Mouse (Mus musculus): ENCODE data around the gene Krt81. TPM values are rescaled to one million over a fixed set of nuclear protein-coding genes. Genes with fewer than 3 reads are reported as not detected.

Gene Krt81
- polyA plus RNA-seq, 1 experiment, result not detected

DNA sequence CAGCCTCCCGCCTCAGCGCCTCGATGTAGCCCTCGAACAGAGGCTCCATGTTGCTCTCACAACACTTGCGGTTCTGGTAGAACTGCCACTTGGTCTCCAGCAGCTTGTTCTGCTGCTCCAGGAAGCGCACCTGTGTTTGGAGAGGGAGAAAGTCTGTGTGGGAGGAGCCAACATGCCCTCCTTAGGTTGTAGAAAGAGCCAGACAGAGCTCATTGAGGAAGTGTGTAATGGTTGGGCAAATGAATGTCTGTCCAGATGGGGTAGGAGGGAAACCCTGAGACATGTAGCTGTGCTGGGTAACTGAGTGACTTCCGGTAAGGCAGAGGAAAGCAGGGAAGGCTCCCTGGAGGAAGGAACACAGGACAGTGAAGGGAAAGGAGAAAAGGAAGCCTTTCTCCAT lies 26.9 kb downstream of the Krt81 start:
- Histone ChIP-seq H3K4me1 (ENCODE audit: control insufficient read depth, insufficient read depth, low read length) (peaks cover 7% of the 10 kb centered on the region), H3K4me3 (ENCODE audit: insufficient read depth, low read depth, low read length) (no peak overlapping the region), H3K27ac (ENCODE audit: insufficient read depth, low read depth, low read length) (no peak overlapping the region)
- WGBS, result 88% methylated on average over 7 of the region's 7 CpGs
- no peak for TF ChIP-seq CTCF (IDR thresholded peaks at IDR 0.05; ENCODE audit: insufficient read depth, low read depth, low read length)
- TF ChIP-seq POLR2A (IDR thresholded peaks at IDR 0.05; ENCODE audit: insufficient read depth, low read depth, low read length), result no peak

DNA sequence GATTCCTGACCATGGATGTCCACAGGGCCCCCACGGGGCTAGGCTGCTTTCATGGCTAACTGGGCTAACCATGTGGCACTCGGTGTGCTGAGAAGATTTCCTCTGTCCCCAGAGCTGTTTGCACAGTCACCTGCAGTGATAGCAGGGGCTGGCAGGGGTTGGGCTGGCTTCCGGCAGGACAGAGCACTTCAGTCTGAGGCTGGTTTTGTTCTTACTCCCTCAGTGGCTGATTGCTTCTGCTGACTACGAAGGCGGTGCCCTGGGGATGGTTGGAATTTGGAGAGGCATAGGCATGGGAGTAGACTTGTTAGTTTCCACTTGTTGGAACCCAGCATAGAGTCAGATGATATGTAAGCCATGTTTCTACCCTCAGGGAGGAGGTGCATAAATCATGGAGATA lies 38.6 kb downstream of the Krt81 start:
- Histone ChIP-seq H3K4me3 (ENCODE audit: insufficient read depth, low read depth, low read length) (no peak overlapping the region), H3K27ac (ENCODE audit: insufficient read depth, low read depth, low read length) (no peak overlapping the region), H3K4me1 (ENCODE audit: control insufficient read depth, insufficient read depth, low read length) (no peaks in the 10 kb centered on the region)
- WGBS, result 53% methylated on average over 5 of the region's 5 CpGs
- TF ChIP-seq CTCF (IDR thresholded peaks at IDR 0.05; ENCODE audit: insufficient read depth, low read depth, low read length) (no peak), POLR2A (IDR thresholded peaks at IDR 0.05; ENCODE audit: insufficient read depth, low read depth, low read length) (no peak)

DNA sequence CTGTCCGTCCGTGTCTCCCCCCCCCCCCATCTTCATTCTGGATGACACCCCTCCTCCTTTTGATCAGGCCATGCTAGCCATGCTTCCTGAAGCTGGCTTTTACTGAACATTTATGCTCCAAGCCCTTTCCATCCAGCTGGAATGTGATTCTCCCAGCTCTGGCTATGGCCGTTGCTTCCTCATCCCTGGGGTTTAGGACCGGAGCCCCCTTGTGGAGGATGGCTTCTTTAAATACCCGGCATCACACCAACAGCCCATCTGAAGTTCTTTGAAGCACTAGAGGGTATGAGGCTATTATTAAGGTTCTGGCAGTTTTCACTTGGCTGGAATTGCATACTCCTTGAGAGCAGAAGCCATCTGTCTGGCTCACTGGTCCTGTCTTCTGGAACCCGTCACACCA lies 42.6 kb downstream of the Krt81 start:
- H3K4me3 ChIP-seq (ENCODE audit: insufficient read depth, low read depth, low read length), result no peak overlapping the region
- no peak overlapping the region for H3K27ac ChIP-seq (ENCODE audit: insufficient read depth, low read depth, low read length)
- WGBS, result 53% methylated on average over 6 of the region's 6 CpGs
- no peak for TF ChIP-seq POLR2A (IDR thresholded peaks at IDR 0.05; ENCODE audit: insufficient read depth, low read depth, low read length)
- no peak for TF ChIP-seq CTCF (IDR thresholded peaks at IDR 0.05; ENCODE audit: insufficient read depth, low read depth, low read length)
- peaks cover 3% of the 10 kb centered on the region; the same call in 1 of the 2 replicates for H3K4me1 ChIP-seq (ENCODE audit: control insufficient read depth, insufficient read depth, low read length)

DNA sequence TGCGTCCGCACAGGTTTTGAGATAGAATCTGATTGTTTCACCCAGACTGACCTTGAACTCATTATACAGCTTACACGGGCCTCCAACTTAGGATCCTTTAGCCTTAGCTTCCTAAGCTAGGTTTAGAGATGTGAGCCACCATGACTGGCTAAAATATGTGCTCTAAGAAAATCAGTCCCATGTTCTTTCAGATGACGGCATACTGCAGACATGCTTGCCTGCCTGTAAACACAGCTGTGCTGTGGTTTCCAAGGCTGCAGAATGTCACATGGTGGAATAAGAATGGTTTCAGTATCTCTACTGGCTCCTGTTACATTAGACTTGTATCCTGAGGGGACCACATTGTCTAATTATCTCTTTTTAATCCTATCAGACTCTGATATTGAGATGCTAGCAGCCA lies 44.6 kb downstream of the Krt81 start:
- WGBS, result 63% methylated on average over 4 of the region's 4 CpGs
- H3K4me3 ChIP-seq (ENCODE audit: insufficient read depth, low read depth, low read length), result no peak overlapping the region
- no peak for TF ChIP-seq POLR2A (IDR thresholded peaks at IDR 0.05; ENCODE audit: insufficient read depth, low read depth, low read length)
- no peak for TF ChIP-seq CTCF (IDR thresholded peaks at IDR 0.05; ENCODE audit: insufficient read depth, low read depth, low read length)
- H3K4me1 ChIP-seq (ENCODE audit: control insufficient read depth, insufficient read depth, low read length), result peaks cover 3% of the 10 kb centered on the region
- no peak overlapping the region for H3K27ac ChIP-seq (ENCODE audit: insufficient read depth, low read depth, low read length)

DNA sequence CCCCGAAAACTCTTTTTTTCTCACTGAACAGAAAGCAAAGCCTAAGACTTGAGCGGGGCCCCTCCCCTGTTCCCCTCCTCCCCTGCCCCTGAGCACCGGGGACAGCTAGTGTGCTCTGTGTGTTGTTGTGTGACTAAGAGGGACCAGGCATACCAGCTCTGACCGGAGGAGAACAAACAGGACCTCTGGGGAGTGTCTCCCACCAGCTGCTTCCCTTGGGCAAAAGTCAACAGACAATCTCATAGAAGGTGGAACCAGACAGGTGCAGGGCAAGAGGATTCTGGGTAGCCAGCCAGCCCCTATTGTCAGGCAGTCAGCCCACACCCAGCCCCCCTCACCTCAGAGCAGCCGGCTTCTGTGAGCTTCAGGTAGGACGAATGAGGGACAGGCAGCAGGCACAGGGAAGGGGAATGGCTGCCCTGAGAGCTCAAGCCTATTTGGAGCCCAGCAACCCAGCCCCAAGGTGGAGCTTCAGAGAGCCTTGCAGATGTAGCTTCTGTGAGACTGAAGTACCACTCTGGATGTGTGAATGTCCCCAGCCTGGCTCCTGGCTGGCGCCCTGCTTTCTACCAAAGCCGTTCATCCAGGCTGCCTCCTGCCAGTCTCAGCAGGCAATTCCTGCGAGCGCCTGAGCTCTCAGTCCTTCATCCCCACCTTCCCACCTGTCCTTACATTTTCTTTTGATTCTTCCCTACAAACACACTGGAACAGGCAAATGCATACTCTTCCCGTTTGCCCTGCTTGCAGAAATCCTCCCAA lies 48.6 kb downstream of the Krt81 start:
- no peak for TF ChIP-seq POLR2A (IDR thresholded peaks at IDR 0.05; ENCODE audit: insufficient read depth, low read depth, low read length)
- no peak for TF ChIP-seq CTCF (IDR thresholded peaks at IDR 0.05; ENCODE audit: insufficient read depth, low read depth, low read length)
- H3K27ac ChIP-seq (ENCODE audit: insufficient read depth, low read depth, low read length), result no peak overlapping the region
- no peak overlapping the region for H3K4me3 ChIP-seq (ENCODE audit: insufficient read depth, low read depth, low read length)
- WGBS, result 65% methylated on average over 11 of the region's 11 CpGs
- H3K4me1 ChIP-seq (ENCODE audit: control insufficient read depth, insufficient read depth, low read length), result peaks cover 3% of the 10 kb centered on the region

DNA sequence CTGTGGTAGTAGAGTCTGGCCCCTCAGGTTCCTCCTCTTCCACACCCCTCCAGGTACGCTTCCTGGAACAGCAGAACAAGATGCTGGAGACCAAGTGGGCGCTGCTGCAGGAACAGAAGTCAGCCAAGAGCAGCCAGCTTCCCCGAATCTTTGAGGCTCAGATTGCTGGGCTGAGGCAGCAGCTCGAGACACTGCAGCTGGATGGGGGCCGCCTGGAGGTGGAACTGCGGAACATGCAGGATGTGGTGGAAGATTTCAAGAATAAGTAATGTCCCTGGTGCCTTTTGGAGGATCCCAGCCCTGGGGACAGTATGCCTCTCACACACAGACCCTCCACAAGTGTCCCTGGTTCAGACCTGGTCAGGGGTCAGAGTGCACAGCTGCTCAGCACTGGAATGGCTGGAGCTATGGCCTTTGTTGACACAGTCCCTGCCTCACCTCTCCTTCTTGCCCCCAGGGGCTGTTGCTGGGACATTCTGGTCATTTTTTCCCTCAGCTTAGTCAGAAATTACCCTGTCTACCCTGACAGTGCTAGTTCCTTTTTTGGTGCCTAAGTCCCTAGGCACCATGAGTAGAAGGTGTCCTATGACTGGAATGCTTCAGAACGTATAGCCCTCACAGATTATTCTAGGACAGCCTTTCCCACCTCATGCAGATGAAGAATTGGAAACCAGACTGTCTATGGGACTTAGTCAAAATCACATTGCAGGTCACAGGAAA lies 49.5 kb downstream of the Krt81 start:
- TF ChIP-seq POLR2A (IDR thresholded peaks at IDR 0.05; ENCODE audit: insufficient read depth, low read depth, low read length) (no peak), CTCF (IDR thresholded peaks at IDR 0.05; ENCODE audit: insufficient read depth, low read depth, low read length) (no peak)
- Histone ChIP-seq H3K4me1 (ENCODE audit: control insufficient read depth, insufficient read depth, low read length) (no peaks in the 10 kb centered on the region; the same call in 1 of the 2 replicates), H3K27ac (ENCODE audit: insufficient read depth, low read depth, low read length) (no peak overlapping the region), H3K4me3 (ENCODE audit: insufficient read depth, low read depth, low read length) (no peak overlapping the region)
- WGBS, result 67% methylated on average over 7 of the region's 7 CpGs

DNA sequence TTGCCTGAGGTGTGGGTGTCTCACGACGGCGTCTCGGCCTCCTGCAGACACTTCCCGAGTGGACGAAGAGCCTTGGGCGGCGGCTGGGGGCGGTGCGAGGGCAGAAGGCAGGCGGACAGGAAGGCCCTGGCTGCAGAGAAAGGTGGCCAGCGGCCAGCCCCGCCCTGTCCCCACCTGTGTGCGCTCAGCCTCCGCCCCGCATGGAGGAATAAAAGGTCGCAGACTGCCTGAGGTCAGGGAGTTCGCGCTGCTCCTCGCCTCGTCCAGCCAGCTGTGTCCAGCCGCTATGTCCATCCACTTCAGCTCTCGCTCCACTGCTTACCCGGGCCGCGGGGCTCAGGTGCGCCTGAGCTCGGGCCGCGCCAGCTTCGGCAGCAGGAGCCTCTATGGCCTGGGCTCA lies 51.4 kb downstream of the Krt81 start:
- WGBS, result 35% methylated on average over 31 of the region's 31 CpGs
- H3K4me3 ChIP-seq (ENCODE audit: insufficient read depth, low read depth, low read length), result no peak overlapping the region
- H3K4me1 ChIP-seq (ENCODE audit: control insufficient read depth, insufficient read depth, low read length), result no peaks in the 10 kb centered on the region; the same call in 1 of the 2 replicates
- H3K27ac ChIP-seq (ENCODE audit: insufficient read depth, low read depth, low read length), result no peak overlapping the region
- TF ChIP-seq POLR2A (IDR thresholded peaks at IDR 0.05; ENCODE audit: insufficient read depth, low read depth, low read length), result no peak
- no peak for TF ChIP-seq CTCF (IDR thresholded peaks at IDR 0.05; ENCODE audit: insufficient read depth, low read depth, low read length)

DNA sequence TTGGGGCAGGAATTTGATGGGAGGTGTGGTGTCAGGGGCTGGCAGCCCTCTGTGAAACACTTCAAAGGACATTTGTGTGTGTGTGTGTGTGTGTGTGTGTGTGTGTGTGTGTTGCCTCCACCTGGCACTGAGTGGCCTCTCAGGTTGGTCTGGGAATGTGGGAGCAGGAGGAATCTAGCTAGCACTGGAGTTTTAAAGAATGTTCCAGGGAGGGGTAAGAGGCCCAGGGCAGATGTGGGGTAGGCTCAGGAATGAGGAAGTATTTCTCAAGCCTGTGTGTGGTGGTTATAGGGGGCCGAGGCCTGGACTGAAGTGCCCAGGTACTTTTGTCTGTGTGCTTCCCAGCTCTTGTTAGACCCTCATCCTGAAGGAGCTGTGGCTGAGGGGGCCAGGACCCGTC lies 52.8 kb downstream of the Krt81 start, which contains the start of gene Krt7:
Gene Krt7, plus strand, starts transcription at position 269 of the 400 bp plus-strand sequence.
- H3K4me1 ChIP-seq (ENCODE audit: control insufficient read depth, insufficient read depth, low read length), result no peaks in the 10 kb centered on the region; the same call in 1 of the 2 replicates
- H3K27ac ChIP-seq (ENCODE audit: insufficient read depth, low read depth, low read length), result no peak within 1 kb of the TSS
- TF ChIP-seq POLR2A (IDR thresholded peaks at IDR 0.05; ENCODE audit: insufficient read depth, low read depth, low read length) (no peak), CTCF (IDR thresholded peaks at IDR 0.05; ENCODE audit: insufficient read depth, low read depth, low read length) (no peak)
- 75% methylated on average over 2 of the region's 2 CpGs for WGBS
- no peak within 1 kb of the TSS for H3K4me3 ChIP-seq (ENCODE audit: insufficient read depth, low read depth, low read length)

Other genes starting within 250 kb of the Krt81 start
- not detected in 2 replicates for gene Grasp, start 239.6 kb downstream of the Krt81 start, polyA plus RNA-seq (2012; ENCODE audit: insufficient read depth, insufficient read length, low replicate concordance, missing spikeins)
- not detected in 2 replicates for gene Nr4a1, start 209.5 kb downstream of the Krt81 start, polyA plus RNA-seq (2012; ENCODE audit: insufficient read depth, insufficient read length, low replicate concordance, missing spikeins)
- gene Atg101, start 179.5 kb downstream of the Krt81 start, polyA plus RNA-seq (2012; ENCODE audit: insufficient read depth, insufficient read length, low replicate concordance, missing spikeins), result not detected in 2 replicates
- not detected in 2 replicates for gene 6030408B16Rik, start 170.5 kb downstream of the Krt81 start, polyA plus RNA-seq (2012; ENCODE audit: insufficient read depth, insufficient read length, low replicate concordance, missing spikeins)
- not detected in 2 replicates for gene Krt80, start 93.6 kb downstream of the Krt81 start, polyA plus RNA-seq (2012; ENCODE audit: insufficient read depth, insufficient read length, low replicate concordance, missing spikeins)
- not detected in 2 replicates for gene Krt7, start 52.7 kb downstream of the Krt81 start, polyA plus RNA-seq (2012; ENCODE audit: insufficient read depth, insufficient read length, low replicate concordance, missing spikeins)
- gene Krt87, start 24.9 kb downstream of the Krt81 start, polyA plus RNA-seq (2012; ENCODE audit: insufficient read depth, insufficient read length, low replicate concordance, missing spikeins), result not detected in 2 replicates
- not detected in 2 replicates for gene Krt88, start 16.0 kb downstream of the Krt81 start, polyA plus RNA-seq (2012; ENCODE audit: insufficient read depth, insufficient read length, low replicate concordance, missing spikeins)
- gene Krt86, start 9.7 kb upstream of the Krt81 start, polyA plus RNA-seq (2012; ENCODE audit: insufficient read depth, insufficient read length, low replicate concordance, missing spikeins), result not detected in 2 replicates
- not detected in 2 replicates for gene Krt83, start 27.8 kb upstream of the Krt81 start, polyA plus RNA-seq (2012; ENCODE audit: insufficient read depth, insufficient read length, low replicate concordance, missing spikeins)
- gene Gm49425, start 53.5 kb upstream of the Krt81 start, polyA plus RNA-seq (2012; ENCODE audit: insufficient read depth, insufficient read length, low replicate concordance, missing spikeins), result not detected in 2 replicates
- gene Krt84, start 69.1 kb upstream of the Krt81 start, polyA plus RNA-seq (2012; ENCODE audit: insufficient read depth, insufficient read length, low replicate concordance, missing spikeins), result not detected in 2 replicates
- gene Krt82, start 86.9 kb upstream of the Krt81 start, polyA plus RNA-seq (2012; ENCODE audit: insufficient read depth, insufficient read length, low replicate concordance, missing spikeins), result not detected in 2 replicates
- gene Krt90, start 99.2 kb upstream of the Krt81 start, polyA plus RNA-seq (2012; ENCODE audit: insufficient read depth, insufficient read length, low replicate concordance, missing spikeins), result not detected in 2 replicates
- not detected in 2 replicates for gene Krt75, start 110.2 kb upstream of the Krt81 start, polyA plus RNA-seq (2012; ENCODE audit: insufficient read depth, insufficient read length, low replicate concordance, missing spikeins)
- not detected in 2 replicates for gene Gm5414, start 164.4 kb upstream of the Krt81 start, polyA plus RNA-seq (2012; ENCODE audit: insufficient read depth, insufficient read length, low replicate concordance, missing spikeins)
- not detected in 2 replicates for gene Gm5478, start 183.6 kb upstream of the Krt81 start, polyA plus RNA-seq (2012; ENCODE audit: insufficient read depth, insufficient read length, low replicate concordance, missing spikeins)
- gene Krt6b, start 216.5 kb upstream of the Krt81 start, polyA plus RNA-seq (2012; ENCODE audit: insufficient read depth, insufficient read length, low replicate concordance, missing spikeins), result not detected in 2 replicates
- not detected in 2 replicates for gene Krt6a, start 230.6 kb upstream of the Krt81 start, polyA plus RNA-seq (2012; ENCODE audit: insufficient read depth, insufficient read length, low replicate concordance, missing spikeins)
- not detected in 2 replicates for gene Krt5, start 249.1 kb upstream of the Krt81 start, polyA plus RNA-seq (2012; ENCODE audit: insufficient read depth, insufficient read length, low replicate concordance, missing spikeins)